ENCODE assay signal across 8 mouse cellular contexts in the genomic region with DNA sequence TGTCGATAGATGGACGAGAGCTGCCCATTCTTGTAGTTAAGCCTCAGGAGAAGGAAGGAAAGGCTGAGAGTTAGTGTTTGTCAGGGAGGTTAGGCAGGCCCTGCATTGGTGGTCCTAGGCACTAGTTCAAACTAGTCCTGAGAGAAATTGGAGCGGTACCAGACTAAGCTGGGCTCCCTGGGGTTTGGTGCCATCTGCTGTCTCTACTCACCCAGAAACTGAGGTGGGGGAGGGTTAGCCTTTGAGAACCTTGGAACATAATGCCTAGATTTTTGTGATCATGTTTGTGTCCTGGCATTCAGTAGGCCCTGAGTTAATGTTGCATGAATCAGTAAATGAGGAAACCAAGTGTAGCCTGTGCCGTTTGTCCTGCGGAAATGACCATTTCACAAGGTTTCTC. TPM values are rescaled to one million over a fixed set of nuclear protein-coding genes. Genes with fewer than 3 reads are reported as not detected.
DNase-seq lines count a peak whose midpoint lies in the region; ATAC-seq and TF ChIP-seq lines count a peak whose summit lies in the region.

No protein-coding gene starts in this region.

- H3K4me2 ChIP-seq in hindbrain, embryonic 12.5 days (replicated peaks): peak overlapping the region; percentile 100
- peak overlapping the region; percentile 98 for H3K4me2 ChIP-seq in midbrain, embryonic 11.5 days

- H3K9me3 ChIP-seq in G1E (replicated peaks): no peaks in the 10 kb centered on the region
- H3K9me3 ChIP-seq in hindbrain, embryonic 12.5 days (replicated peaks): no peaks in the 10 kb centered on the region
- H3K9me3 ChIP-seq in midbrain, embryonic 11.5 days (ENCODE audit: control insufficient read depth, low read length): no peaks in the 10 kb centered on the region

- TF ChIP-seq CTCF in G1E (IDR thresholded peaks at IDR 0.05; ENCODE audit: low read depth, low read length): no peak

- peak; percentile 60 for DNase-seq in adrenal gland, adult 2 months
- no peak for DNase-seq in adrenal gland, adult 8-10 months
- peak; percentile 27 for DNase-seq in G1E (ENCODE audit: low spot score)
- peak; percentile 15 for DNase-seq in embryo, embryonic 10 days (ENCODE audit: low spot score)
- DNase-seq in left cerebral cortex, adult 18-20 months (ENCODE audit: low spot score in 2 of 2): peak; percentile 27 to 49
- no peak for DNase-seq in midbrain, embryonic 11.5 days (ENCODE audit: low spot score, missing footprints)
- peak; percentile 41 for DNase-seq in thymus, postnatal 4 days

- peaks cover 43% of the 10 kb centered on the region for H3K36me3 ChIP-seq in G1E (replicated peaks)
- H3K36me3 ChIP-seq in hindbrain, embryonic 12.5 days: peaks cover 26% of the 10 kb centered on the region
- H3K36me3 ChIP-seq in midbrain, embryonic 11.5 days (ENCODE audit: control insufficient read depth, insufficient read depth, low read length): peaks cover 3% of the 10 kb centered on the region; the same call in 1 of the 2 replicates

- WGBS in hindbrain, embryonic 12.5 days: 34% methylated on average over 5 of the region's 5 CpGs
- 40% methylated on average over 5 of the region's 5 CpGs for WGBS in midbrain, embryonic 11.5 days

- peak overlapping the region; percentile 84 for H3K4me3 ChIP-seq in G1E (ENCODE audit: low read depth, low read length)
- H3K4me3 ChIP-seq in hindbrain, embryonic 12.5 days: peak overlapping the region; percentile 84
- H3K4me3 ChIP-seq in midbrain, embryonic 11.5 days (ENCODE audit: low read depth, low read length): peak overlapping the region; percentile 97

- peak overlapping the region; percentile 96 for H3K9ac ChIP-seq in hindbrain, embryonic 12.5 days
- peak overlapping the region; percentile 93 for H3K9ac ChIP-seq in midbrain, embryonic 11.5 days (ENCODE audit: low read length)

- peaks cover 4% of the 10 kb centered on the region; the same call in 1 of the 2 replicates for H3K27me3 ChIP-seq in G1E (ENCODE audit: insufficient read depth, low read length)
- no peaks in the 10 kb centered on the region for H3K27me3 ChIP-seq in hindbrain, embryonic 12.5 days
- H3K27me3 ChIP-seq in midbrain, embryonic 11.5 days (ENCODE audit: control insufficient read depth, insufficient read depth, low read length): no peaks in the 10 kb centered on the region

- peaks cover 47% of the 10 kb centered on the region for H3K4me1 ChIP-seq in G1E (ENCODE audit: insufficient read depth, low read depth, low read length)
- peaks cover 21% of the 10 kb centered on the region for H3K4me1 ChIP-seq in hindbrain, embryonic 12.5 days
- H3K4me1 ChIP-seq in midbrain, embryonic 11.5 days (ENCODE audit: control insufficient read depth, insufficient read depth, low read length): peaks cover 15% of the 10 kb centered on the region

- no peak for ATAC-seq in G1E (ENCODE audit: extremely low read depth, insufficient number of reproducible peaks, low FRiP score, poor library complexity, severe bottlenecking)
- no peak for ATAC-seq in hindbrain, embryonic 12.5 days (ENCODE audit: low FRiP score)
- ATAC-seq in midbrain, embryonic 11.5 days (ENCODE audit: low FRiP score): no peak

- H3K27ac ChIP-seq in hindbrain, embryonic 12.5 days: peak overlapping the region; percentile 98; the same call in 1 of the 2 replicates
- no peak overlapping the region for H3K27ac ChIP-seq in midbrain, embryonic 11.5 days (ENCODE audit: low read depth, low read length)

RNA-seq across cellular contexts. Expression of gene Brpf1, which starts 1.2 kb away (rescaled TPM):
- 10 to 100 TPM; 23.8 to 24.2 TPM for total RNA-seq in adrenal gland, adult 2 months (2021)
- polyA plus RNA-seq in adrenal gland, adult 2 months (2012; rRNA removed): 14.3 and 15.1 TPM in 2 replicates
- 10 to 100 TPM; 19.5 to 32.3 (median 29.5) TPM for total RNA-seq in adrenal gland, adult 8-10 months (2022)
- total RNA-seq in G1E (2014; fragmentation: Nextera tagmentation): 46.5 and 56.0 TPM in 2 replicates
- 26.5 and 26.9 TPM in 2 replicates for total RNA-seq in G1E (2017)
- polyA plus RNA-seq in G1E (2012): 37.9 and 40.6 TPM in 2 replicates
- polyA plus RNA-seq in hindbrain, embryonic 12.5 days (2016; fragmentation: Nextera tagmentation; extraction: Ambion mirVana): 28.2 and 28.4 TPM in 2 replicates
- total RNA-seq in left cerebral cortex, adult 18-20 months (2021): 10 to 100 TPM; 29.1 to 31.2 TPM
- 20.1 and 22.8 TPM in 2 replicates for polyA plus RNA-seq in midbrain, embryonic 11.5 days (2014; fragmentation: Nextera tagmentation; extraction: Ambion mirVana)

RNA-seq across cellular contexts. Expression of gene Ogg1, which starts 18.6 kb away (rescaled TPM):
- 10 to 100 TPM; 10.5 to 16.4 TPM for total RNA-seq in adrenal gland, adult 2 months (2021)
- polyA plus RNA-seq in adrenal gland, adult 2 months (2012; rRNA removed): 22.0 and 22.3 TPM in 2 replicates
- total RNA-seq in adrenal gland, adult 8-10 months (2022): 10 to 100 TPM; 14.4 to 21.7 (median 17.1) TPM
- total RNA-seq in G1E (2014; fragmentation: Nextera tagmentation) (30.4 and 56.3 TPM in 2 replicates), G1E (2017) (10.9 and 11.5 TPM in 2 replicates)
- polyA plus RNA-seq in G1E (2012): 10.4 and 11.3 TPM in 2 replicates
- polyA plus RNA-seq in hindbrain, embryonic 12.5 days (2016; fragmentation: Nextera tagmentation; extraction: Ambion mirVana): 11.1 and 12.0 TPM in 2 replicates
- total RNA-seq in left cerebral cortex, adult 18-20 months (2021): 1 to 10 TPM; 7.4 to 7.9 TPM
- polyA plus RNA-seq in midbrain, embryonic 11.5 days (2014; fragmentation: Nextera tagmentation; extraction: Ambion mirVana): 12.2 and 13.8 TPM in 2 replicates

RNA-seq across cellular contexts. Expression of gene Cpne9, which starts 26.0 kb away (rescaled TPM):
- 1 to 10 TPM; 2.8 to 3.4 TPM for total RNA-seq in adrenal gland, adult 2 months (2021)
- polyA plus RNA-seq in adrenal gland, adult 2 months (2012; rRNA removed): 2.2 and 7.4 TPM in 2 replicates
- total RNA-seq in adrenal gland, adult 8-10 months (2022): 1 to 10 TPM; 4.4 to 8.6 (median 5.8) TPM
- total RNA-seq in G1E (2014; fragmentation: Nextera tagmentation) (0.24 TPM in 1 of 2 replicates, not detected in the other), G1E (2017) (0.11 TPM in 1 of 2 replicates, not detected in the other)
- 0.04 TPM in 1 of 2 replicates, not detected in the other for polyA plus RNA-seq in G1E (2012)
- polyA plus RNA-seq in hindbrain, embryonic 12.5 days (2016; fragmentation: Nextera tagmentation; extraction: Ambion mirVana): 0.39 and 0.42 TPM in 2 replicates
- 10 to 100 TPM; 67.8 to 89.1 TPM for total RNA-seq in left cerebral cortex, adult 18-20 months (2021)
- polyA plus RNA-seq in midbrain, embryonic 11.5 days (2014; fragmentation: Nextera tagmentation; extraction: Ambion mirVana): 0.07 and 0.08 TPM in 2 replicates

RNA-seq across cellular contexts. Expression of gene Camk1, which starts 35.6 kb away (rescaled TPM):
- total RNA-seq in adrenal gland, adult 2 months (2021): 10 to 100 TPM; 49.0 to 58.3 TPM
- 56.7 and 69.9 TPM in 2 replicates for polyA plus RNA-seq in adrenal gland, adult 2 months (2012; rRNA removed)
- total RNA-seq in adrenal gland, adult 8-10 months (2022): 10 to 100 TPM; 50.1 to 74.6 (median 64.6) TPM
- 0.98 TPM in 1 of 2 replicates, not detected in the other for total RNA-seq in G1E (2014; fragmentation: Nextera tagmentation)
- 0.82 and 1.2 TPM in 2 replicates for total RNA-seq in G1E (2017)
- 0.07 and 0.10 TPM in 2 replicates for polyA plus RNA-seq in G1E (2012)
- polyA plus RNA-seq in hindbrain, embryonic 12.5 days (2016; fragmentation: Nextera tagmentation; extraction: Ambion mirVana): 72.5 and 78.4 TPM in 2 replicates
- 100 to 1,000 TPM; 124 to 128 TPM for total RNA-seq in left cerebral cortex, adult 18-20 months (2021)
- polyA plus RNA-seq in midbrain, embryonic 11.5 days (2014; fragmentation: Nextera tagmentation; extraction: Ambion mirVana): 61.6 and 65.4 TPM in 2 replicates

Comparison
In these comparisons a context has a peak if more than half of its experiments do, and no peak if none do; other contexts are left out.
1. DNase-seq: peak in adrenal gland, adult 2 months (single experiment), G1E (single experiment), embryo, embryonic 10 days (single experiment), left cerebral cortex, adult 18-20 months (2 of 2) and thymus, postnatal 4 days (single experiment); none in adrenal gland, adult 8-10 months (single experiment) and midbrain, embryonic 11.5 days (single experiment).
2. RNA of gene Cpne9, which starts 26.0 kb away (total RNA-seq): 67.8 to 89.1 TPM in left cerebral cortex, adult 18-20 months; 4.4 to 8.6 TPM in adrenal gland, adult 8-10 months, 2.8 to 3.4 TPM in adrenal gland, adult 2 months and 0.11 to 0.24 TPM in G1E; every median in the first group is over 4 times any median in the second.
3. Peak in every context shown above with its lines, with median percentiles within 50 percentile points of each other: H3K4me3 ChIP-seq.